Mouse (Mus musculus) layer of hippocampus, postnatal 36 days (tissue): ENCODE measurements at regions not wholly inside any gene's neighbourhood (a gene's known extent, or its start where the extent isn't known, plus 50 kb on each side); places are given as distances from the start of the nearest gene placed in this dataset.
A peak's percentile ranks its signal among the peaks of the same experiment; 100 is the strongest.

ENCODE experiments used
- DNase-seq, 2 experiments: peaks; one replicate each; pipeline ENCODE4 v3.0.0; 2022

GRCm38 (mm10) chr2:108515178-108515577 lies 765.4 kb upstream of the Kif18a start:
- no peak for DNase-seq

DNA sequence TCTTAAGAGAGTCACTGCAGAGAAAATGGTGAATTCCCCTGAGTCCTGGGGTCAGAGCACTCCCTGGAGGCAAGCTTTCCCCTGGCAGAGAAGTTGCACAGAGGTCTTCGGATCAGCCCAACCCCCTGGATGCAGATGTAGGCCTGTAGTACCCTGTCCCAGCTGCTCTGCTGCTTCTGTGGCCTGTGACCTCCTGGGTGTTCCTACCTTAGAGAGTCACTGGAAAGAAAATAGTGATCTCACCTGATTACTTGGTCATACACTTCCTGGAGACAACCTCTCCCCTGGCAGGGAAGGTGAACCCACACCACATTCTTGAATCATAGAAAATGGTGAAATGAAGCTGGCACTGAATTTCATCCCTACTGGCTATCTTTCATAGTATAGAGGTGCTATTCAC lies 751.1 kb upstream of the Kif18a start:
- peak in 1 of 2 experiments; percentile 2 for DNase-seq
